8 mouse cellular contexts compared by ENCODE assay signal in genomic region chr9:52287246-52287651, GRCm38 (mm10).
DNase-seq lines count a peak whose midpoint lies in the region; ATAC-seq and TF ChIP-seq lines count a peak whose summit lies in the region.

No protein-coding gene starts in this region.

- 4% methylated on average over 10 of the region's 10 CpGs for WGBS in intestine, embryonic 16.5 days
- WGBS in limb, embryonic 12.5 days: 6% methylated on average over 10 of the region's 10 CpGs
- 7% methylated on average over 10 of the region's 10 CpGs for WGBS in midbrain, embryonic 12.5 days
- WGBS in spleen, adult 2 months: 13% methylated on average over 10 of the region's 10 CpGs

- ATAC-seq in intestine, embryonic 16.5 days: no peak
- ATAC-seq in limb, embryonic 12.5 days (ENCODE audit: insufficient number of reproducible peaks, insufficient read depth, low FRiP score, low TSS enrichment, low read depth): no peak
- peak; percentile 16; the same call in 1 of the 2 replicates for ATAC-seq in midbrain, embryonic 12.5 days (ENCODE audit: low FRiP score, low read depth)

- peak overlapping the region; percentile 44 for H3K4me3 ChIP-seq in intestine, embryonic 16.5 days (ENCODE audit: low read length)
- peak overlapping the region; percentile 34 for H3K4me3 ChIP-seq in limb, embryonic 12.5 days (replicated peaks)
- peak overlapping the region; percentile 29 for H3K4me3 ChIP-seq in midbrain, embryonic 12.5 days
- H3K4me3 ChIP-seq in spleen, adult 2 months (ENCODE audit: extremely low read depth, insufficient read depth, insufficient read length): peak overlapping the region; percentile 27; the same call in 1 of the 2 replicates

- peak overlapping the region; percentile 78 for H3K4me2 ChIP-seq in intestine, embryonic 16.5 days (ENCODE audit: low read depth, low read length)
- H3K4me2 ChIP-seq in limb, embryonic 12.5 days: peak overlapping the region; percentile 62
- H3K4me2 ChIP-seq in midbrain, embryonic 12.5 days (replicated peaks): peak overlapping the region; percentile 54

- H3K27ac ChIP-seq in intestine, embryonic 16.5 days (ENCODE audit: low read length): no peak overlapping the region
- H3K27ac ChIP-seq in limb, embryonic 12.5 days: no peak overlapping the region
- H3K27ac ChIP-seq in midbrain, embryonic 12.5 days (replicated peaks): no peak overlapping the region
- no peak overlapping the region for H3K27ac ChIP-seq in spleen, adult 2 months (ENCODE audit: insufficient read depth, low read length)

- no peak for TF ChIP-seq POLR2A in spleen, adult 2 months (IDR thresholded peaks at IDR 0.05; ENCODE audit: low read depth, low read length)

- no peaks in the 10 kb centered on the region for H3K9me3 ChIP-seq in intestine, embryonic 16.5 days (ENCODE audit: control insufficient read depth, low read length)
- no peaks in the 10 kb centered on the region for H3K9me3 ChIP-seq in limb, embryonic 12.5 days
- no peaks in the 10 kb centered on the region for H3K9me3 ChIP-seq in midbrain, embryonic 12.5 days

- 0 out of 2 replicates have a peak, but pooled peaks cover 6% of the 10 kb centered on the region for H3K4me1 ChIP-seq in intestine, embryonic 16.5 days (ENCODE audit: control insufficient read depth, insufficient read depth, low read length)
- peaks cover 5% of the 10 kb centered on the region for H3K4me1 ChIP-seq in limb, embryonic 12.5 days (replicated peaks)
- peaks cover 13% of the 10 kb centered on the region for H3K4me1 ChIP-seq in midbrain, embryonic 12.5 days
- no peaks in the 10 kb centered on the region for H3K4me1 ChIP-seq in spleen, adult 2 months (ENCODE audit: control insufficient read depth, insufficient read depth, insufficient read length)

- no peaks in the 10 kb centered on the region for H3K36me3 ChIP-seq in intestine, embryonic 16.5 days (ENCODE audit: control insufficient read depth, insufficient read depth, low read length)
- H3K36me3 ChIP-seq in limb, embryonic 12.5 days: no peaks in the 10 kb centered on the region
- H3K36me3 ChIP-seq in midbrain, embryonic 12.5 days: no peaks in the 10 kb centered on the region
- no peaks in the 10 kb centered on the region for H3K36me3 ChIP-seq in spleen, adult 2 months (ENCODE audit: control insufficient read depth, insufficient read depth, low read length)

- peak overlapping the region; percentile 19; the same call in 1 of the 2 replicates for H3K9ac ChIP-seq in intestine, embryonic 16.5 days (ENCODE audit: low read depth, low read length)
- H3K9ac ChIP-seq in limb, embryonic 12.5 days (replicated peaks): 0 out of 2 replicates have a peak overlapping the region, but pooled peaks have one; percentile 50
- no peak overlapping the region for H3K9ac ChIP-seq in midbrain, embryonic 12.5 days (replicated peaks)

- TF ChIP-seq CTCF in spleen, adult 2 months (IDR thresholded peaks at IDR 0.05; ENCODE audit: extremely low read depth, insufficient read depth, insufficient read length, insufficient replicate concordance): 0 out of 2 replicates have a peak, but pooled peaks have one; percentile 20

- peak; percentile 66 for DNase-seq in urinary bladder, postnatal 14 days (ENCODE audit: low spot score)
- no peak for DNase-seq in urinary bladder, postnatal 4 days (ENCODE audit: low spot score in 2 of 2)
- DNase-seq in cerebellum, postnatal 4 days (ENCODE audit: low spot score in 2 of 2): peak; percentile 38 to 64
- DNase-seq in gastrocnemius, postnatal 4 days (ENCODE audit: low spot score in 2 of 2): peak; percentile 20 to 58
- peak; percentile 41 to 55 for DNase-seq in spleen, adult 2 months (ENCODE audit: low read depth in 1 of 2, low spot score in 2 of 2)

- 0 out of 2 replicates have a peak, but pooled peaks cover 4% of the 10 kb centered on the region for H3K27me3 ChIP-seq in intestine, embryonic 16.5 days (replicated peaks; ENCODE audit: control insufficient read depth, insufficient read depth, low read length)
- peaks cover 8% of the 10 kb centered on the region; the same call in 1 of the 2 replicates for H3K27me3 ChIP-seq in limb, embryonic 12.5 days
- H3K27me3 ChIP-seq in midbrain, embryonic 12.5 days: peaks cover 6% of the 10 kb centered on the region; the same call in 1 of the 2 replicates
- H3K27me3 ChIP-seq in spleen, adult 2 months (ENCODE audit: control insufficient read depth, insufficient read depth, low read length): no peaks in the 10 kb centered on the region

Comparison
In these comparisons a context has a peak if more than half of its experiments do, and no peak if none do; other contexts are left out.
1. DNase-seq: peak in urinary bladder, postnatal 14 days (single experiment), cerebellum, postnatal 4 days (2 of 2), gastrocnemius, postnatal 4 days (2 of 2) and spleen, adult 2 months (2 of 2); none in urinary bladder, postnatal 4 days (0 of 2).
2. Peak in every context shown above with its lines, with median percentiles within 50 percentile points of each other: H3K4me2 ChIP-seq and H3K4me3 ChIP-seq.